18 mouse cellular contexts compared by ENCODE assay signal in the genomic region with DNA sequence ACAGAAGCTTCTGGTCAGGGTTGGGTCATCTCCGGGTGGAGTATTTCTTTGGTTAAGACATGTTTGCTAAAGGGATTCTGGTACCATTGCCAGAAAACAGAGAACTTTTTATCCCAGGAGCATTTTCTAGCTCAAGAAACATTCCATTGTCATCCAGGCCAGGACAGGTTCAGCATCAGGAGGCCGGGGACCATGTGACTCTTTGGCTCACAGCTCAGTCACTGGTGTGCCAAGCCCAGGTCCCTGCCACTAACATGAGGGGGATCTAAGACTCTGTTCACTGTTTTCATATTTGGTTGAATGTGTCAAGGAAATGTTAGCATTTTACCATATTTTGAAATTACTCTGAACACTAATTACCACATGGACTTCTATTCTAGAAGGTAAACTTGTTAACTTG. TPM values are rescaled to one million over a fixed set of nuclear protein-coding genes. Genes with fewer than 3 reads are reported as not detected.
DNase-seq lines count a peak whose midpoint lies in the region; ATAC-seq and TF ChIP-seq lines count a peak whose summit lies in the region.
"Had no signal": no experiment of that assay in that cellular context is flagged by ENCODE, and none has a peak within 500 bp of the region (broad histone marks: within the 10 kb centered on the region; RNA-seq: fewer than 3 reads in every experiment).

No protein-coding gene starts in this region.

- no peak for TF ChIP-seq CTCF in midbrain, postnatal 0 days (IDR thresholded peaks at IDR 0.05)

- WGBS in forebrain, embryonic 15.5 days = 68% methylated on average over 2 of the region's 2 CpGs
- WGBS in forebrain, embryonic 10.5 days = 95% methylated on average over 2 of the region's 2 CpGs
- WGBS in hindbrain, embryonic 16.5 days = 87% methylated on average over 2 of the region's 2 CpGs
- WGBS in hindbrain, embryonic 11.5 days = 95% methylated on average over 2 of the region's 2 CpGs
- WGBS in midbrain, postnatal 0 days = 80% methylated on average over 2 of the region's 2 CpGs
- 91% methylated on average over 2 of the region's 2 CpGs for WGBS in midbrain, embryonic 14.5 days

- no peaks in the 10 kb centered on the region for H3K36me3 ChIP-seq in forebrain, embryonic 15.5 days
- H3K36me3 ChIP-seq in forebrain, embryonic 10.5 days (replicated peaks) = no peaks in the 10 kb centered on the region
- no peaks in the 10 kb centered on the region for H3K36me3 ChIP-seq in hindbrain, embryonic 16.5 days (ENCODE audit: control insufficient read depth, insufficient read depth, low read length)
- no peaks in the 10 kb centered on the region for H3K36me3 ChIP-seq in hindbrain, embryonic 11.5 days (ENCODE audit: control insufficient read depth, insufficient read depth, low read length)
- H3K36me3 ChIP-seq in midbrain, postnatal 0 days (ENCODE audit: insufficient read depth, low read length) = no peaks in the 10 kb centered on the region
- H3K36me3 ChIP-seq in midbrain, embryonic 14.5 days (ENCODE audit: control insufficient read depth, insufficient read depth, low read length) = no peaks in the 10 kb centered on the region
- H3K36me3 ChIP-seq: embryonic facial prominence, embryonic 12.5 days; heart, embryonic 13.5 days had no signal

- H3K4me2 ChIP-seq in forebrain, embryonic 15.5 days (replicated peaks) = no peak overlapping the region
- no peak overlapping the region for H3K4me2 ChIP-seq in hindbrain, embryonic 16.5 days (ENCODE audit: low read length)
- H3K4me2 ChIP-seq in hindbrain, embryonic 11.5 days (replicated peaks; ENCODE audit: low read depth, low read length) = no peak overlapping the region
- H3K4me2 ChIP-seq in midbrain, postnatal 0 days (ENCODE audit: low read depth, low read length, poor library complexity, severe bottlenecking) = no peak overlapping the region
- no peak overlapping the region for H3K4me2 ChIP-seq in midbrain, embryonic 14.5 days (ENCODE audit: low read length)
- H3K4me2 ChIP-seq: embryonic facial prominence, embryonic 12.5 days; heart, embryonic 13.5 days had no signal

- no peak for DNase-seq in forebrain, embryonic 10.5 days (ENCODE audit: extremely low spot score, low spot score)
- DNase-seq in hindbrain, embryonic 11.5 days (ENCODE audit: low spot score) = no peak
- DNase-seq in midbrain, postnatal 0 days (ENCODE audit: low spot score) = peak; percentile 8
- no peak for DNase-seq in midbrain, embryonic 14.5 days
- DNase-seq: adrenal gland, adult 2 months; adrenal gland, postnatal 25 days; kidney, adult 2 months had no signal

- H3K4me1 ChIP-seq in forebrain, embryonic 15.5 days = no peaks in the 10 kb centered on the region
- H3K4me1 ChIP-seq in forebrain, embryonic 10.5 days = no peaks in the 10 kb centered on the region
- H3K4me1 ChIP-seq in hindbrain, embryonic 16.5 days (ENCODE audit: control insufficient read depth, insufficient read depth, low read depth, low read length) = no peaks in the 10 kb centered on the region
- no peaks in the 10 kb centered on the region for H3K4me1 ChIP-seq in hindbrain, embryonic 11.5 days (replicated peaks; ENCODE audit: control insufficient read depth, insufficient read depth, low read length)
- no peaks in the 10 kb centered on the region for H3K4me1 ChIP-seq in midbrain, postnatal 0 days (ENCODE audit: insufficient read depth, low read length)
- no peaks in the 10 kb centered on the region for H3K4me1 ChIP-seq in midbrain, embryonic 14.5 days (ENCODE audit: control insufficient read depth, insufficient read depth, low read length)
- H3K4me1 ChIP-seq: embryonic facial prominence, embryonic 12.5 days; heart, embryonic 13.5 days had no signal

- H3K9me3 ChIP-seq in forebrain, embryonic 15.5 days = no peaks in the 10 kb centered on the region
- H3K9me3 ChIP-seq in forebrain, embryonic 10.5 days = no peaks in the 10 kb centered on the region
- H3K9me3 ChIP-seq in hindbrain, embryonic 16.5 days (ENCODE audit: control insufficient read depth, low read length) = no peaks in the 10 kb centered on the region
- no peaks in the 10 kb centered on the region for H3K9me3 ChIP-seq in hindbrain, embryonic 11.5 days (ENCODE audit: control insufficient read depth, low read length)
- H3K9me3 ChIP-seq in midbrain, postnatal 0 days (ENCODE audit: low read length) = no peaks in the 10 kb centered on the region
- no peaks in the 10 kb centered on the region for H3K9me3 ChIP-seq in midbrain, embryonic 14.5 days (ENCODE audit: control insufficient read depth, low read length)
- H3K9me3 ChIP-seq: embryonic facial prominence, embryonic 12.5 days; heart, embryonic 13.5 days had no signal

- H3K27me3 ChIP-seq in forebrain, embryonic 15.5 days = no peaks in the 10 kb centered on the region
- no peaks in the 10 kb centered on the region for H3K27me3 ChIP-seq in forebrain, embryonic 10.5 days (ENCODE audit: poor library complexity, severe bottlenecking)
- no peaks in the 10 kb centered on the region for H3K27me3 ChIP-seq in hindbrain, embryonic 16.5 days (replicated peaks; ENCODE audit: control insufficient read depth, insufficient read depth, low read length)
- H3K27me3 ChIP-seq in hindbrain, embryonic 11.5 days (ENCODE audit: control insufficient read depth, insufficient read depth, low read length) = no peaks in the 10 kb centered on the region
- H3K27me3 ChIP-seq in midbrain, postnatal 0 days (ENCODE audit: insufficient read depth, low read length) = no peaks in the 10 kb centered on the region
- no peaks in the 10 kb centered on the region for H3K27me3 ChIP-seq in midbrain, embryonic 14.5 days (ENCODE audit: control insufficient read depth, insufficient read depth, low read length)
- H3K27me3 ChIP-seq: embryonic facial prominence, embryonic 12.5 days; heart, embryonic 13.5 days had no signal

- peak; percentile 71 for ATAC-seq in forebrain, embryonic 15.5 days (replicated peaks)
- peak; percentile 60; the same call in 1 of the 2 replicates for ATAC-seq in hindbrain, embryonic 16.5 days
- no peak for ATAC-seq in hindbrain, embryonic 11.5 days (ENCODE audit: low FRiP score)
- ATAC-seq in midbrain, postnatal 0 days (ENCODE audit: low FRiP score) = 0 out of 2 replicates have a peak, but pooled peaks have one; percentile 3
- ATAC-seq in midbrain, embryonic 14.5 days (ENCODE audit: low FRiP score, low TSS enrichment) = no peak
- ATAC-seq: intestine, embryonic 16.5 days had no signal

- H3K27ac ChIP-seq in forebrain, embryonic 15.5 days (replicated peaks) = no peak overlapping the region
- no peak overlapping the region for H3K27ac ChIP-seq in forebrain, embryonic 10.5 days
- peak overlapping the region; percentile 25; the same call in 1 of the 2 replicates for H3K27ac ChIP-seq in hindbrain, embryonic 16.5 days (ENCODE audit: low read depth, low read length)
- H3K27ac ChIP-seq in hindbrain, embryonic 11.5 days (ENCODE audit: low read depth, low read length) = no peak overlapping the region
- H3K27ac ChIP-seq in midbrain, postnatal 0 days (ENCODE audit: low read depth, low read length) = no peak overlapping the region
- H3K27ac ChIP-seq in midbrain, embryonic 14.5 days (replicated peaks; ENCODE audit: low read depth, low read length) = no peak overlapping the region
- H3K27ac ChIP-seq: embryonic facial prominence, embryonic 12.5 days; heart, embryonic 13.5 days had no signal

- no peak overlapping the region for H3K9ac ChIP-seq in forebrain, embryonic 15.5 days (replicated peaks)
- no peak overlapping the region for H3K9ac ChIP-seq in hindbrain, embryonic 16.5 days (ENCODE audit: low read depth, low read length)
- H3K9ac ChIP-seq in hindbrain, embryonic 11.5 days (ENCODE audit: low read depth, low read length) = no peak overlapping the region
- no peak overlapping the region for H3K9ac ChIP-seq in midbrain, postnatal 0 days (replicated peaks; ENCODE audit: low read length, poor library complexity, severe bottlenecking)
- H3K9ac ChIP-seq in midbrain, embryonic 14.5 days (replicated peaks; ENCODE audit: low read length) = no peak overlapping the region
- H3K9ac ChIP-seq: embryonic facial prominence, embryonic 12.5 days; heart, embryonic 13.5 days had no signal

- H3K4me3 ChIP-seq in forebrain, embryonic 15.5 days = no peak overlapping the region
- H3K4me3 ChIP-seq in forebrain, embryonic 10.5 days = no peak overlapping the region
- H3K4me3 ChIP-seq in hindbrain, embryonic 16.5 days (ENCODE audit: low read length) = no peak overlapping the region
- H3K4me3 ChIP-seq in hindbrain, embryonic 11.5 days (ENCODE audit: low read depth, low read length) = no peak overlapping the region
- H3K4me3 ChIP-seq in midbrain, postnatal 0 days (ENCODE audit: low read depth, low read length) = no peak overlapping the region
- H3K4me3 ChIP-seq in midbrain, embryonic 14.5 days (replicated peaks; ENCODE audit: low read depth, low read length) = no peak overlapping the region
- H3K4me3 ChIP-seq: embryonic facial prominence, embryonic 12.5 days; heart, embryonic 13.5 days had no signal

RNA-seq across cellular contexts. Expression of a gene that starts 28.6 kb away (rescaled TPM):
- 13.4 and 15.2 TPM in 2 replicates for polyA plus RNA-seq in forebrain, embryonic 15.5 days (2015; fragmentation: Nextera tagmentation; extraction: Ambion mirVana)
- 10.8 and 14.4 TPM in 2 replicates for polyA plus RNA-seq in forebrain, embryonic 10.5 days (2016; fragmentation: Nextera tagmentation; extraction: Ambion mirVana)
- 28.5 and 32.4 TPM in 2 replicates for polyA plus RNA-seq in hindbrain, embryonic 16.5 days (2015; fragmentation: Nextera tagmentation; extraction: Ambion mirVana)
- 9.7 and 10.1 TPM in 2 replicates for polyA plus RNA-seq in hindbrain, embryonic 11.5 days (2014; fragmentation: Nextera tagmentation; extraction: Ambion mirVana)
- 23.3 and 37.2 TPM in 2 replicates for total RNA-seq in midbrain, postnatal 0 days (2014; rRNA removed)
- polyA plus RNA-seq in midbrain, postnatal 0 days (2015; fragmentation: Nextera tagmentation; extraction: Ambion mirVana) = 20.2 and 21.6 TPM in 2 replicates
- polyA plus RNA-seq in midbrain, embryonic 14.5 days (2014; fragmentation: Nextera tagmentation; extraction: Ambion mirVana) = 13.9 and 18.7 TPM in 2 replicates

RNA-seq across cellular contexts. Expression of a gene that starts 48.4 kb away (rescaled TPM):
- 0.04 TPM in 1 of 2 replicates, not detected in the other for polyA plus RNA-seq in forebrain, embryonic 15.5 days (2015; fragmentation: Nextera tagmentation; extraction: Ambion mirVana)
- polyA plus RNA-seq in forebrain, embryonic 10.5 days (2016; fragmentation: Nextera tagmentation; extraction: Ambion mirVana) = 0.06 and 0.10 TPM in 2 replicates
- 0.04 TPM in 1 of 2 replicates, not detected in the other for polyA plus RNA-seq in hindbrain, embryonic 16.5 days (2015; fragmentation: Nextera tagmentation; extraction: Ambion mirVana)
- 0.05 and 0.07 TPM in 2 replicates for polyA plus RNA-seq in hindbrain, embryonic 11.5 days (2014; fragmentation: Nextera tagmentation; extraction: Ambion mirVana)
- total RNA-seq in midbrain, postnatal 0 days (2014; rRNA removed) = not detected in 2 replicates
- 0.06 and 0.09 TPM in 2 replicates for polyA plus RNA-seq in midbrain, postnatal 0 days (2015; fragmentation: Nextera tagmentation; extraction: Ambion mirVana)
- polyA plus RNA-seq in midbrain, embryonic 14.5 days (2014; fragmentation: Nextera tagmentation; extraction: Ambion mirVana) = 0.05 TPM in 1 of 2 replicates, not detected in the other
- total RNA-seq: adrenal gland, adult 2 months; adrenal gland, postnatal 25 days; ES-E14; gastrocnemius, adult 8-10 months; gastrocnemius, postnatal 36 days; heart, postnatal 36 days had no signal
- polyA plus RNA-seq: adrenal gland, adult 2 months; cerebellum, adult 2 months; embryonic facial prominence, embryonic 12.5 days; heart, postnatal 0 days had no signal

RNA-seq across cellular contexts. Expression of a gene that starts 51.0 kb away (rescaled TPM):
- 164 and 187 TPM in 2 replicates for polyA plus RNA-seq in forebrain, embryonic 15.5 days (2015; fragmentation: Nextera tagmentation; extraction: Ambion mirVana)
- 224 TPM in 2 replicates for polyA plus RNA-seq in forebrain, embryonic 10.5 days (2016; fragmentation: Nextera tagmentation; extraction: Ambion mirVana)
- 165 and 189 TPM in 2 replicates for polyA plus RNA-seq in hindbrain, embryonic 16.5 days (2015; fragmentation: Nextera tagmentation; extraction: Ambion mirVana)
- 148 and 163 TPM in 2 replicates for polyA plus RNA-seq in hindbrain, embryonic 11.5 days (2014; fragmentation: Nextera tagmentation; extraction: Ambion mirVana)
- total RNA-seq in midbrain, postnatal 0 days (2014; rRNA removed) = 75.7 and 111 TPM in 2 replicates
- polyA plus RNA-seq in midbrain, postnatal 0 days (2015; fragmentation: Nextera tagmentation; extraction: Ambion mirVana) = 151 and 158 TPM in 2 replicates
- polyA plus RNA-seq in midbrain, embryonic 14.5 days (2014; fragmentation: Nextera tagmentation; extraction: Ambion mirVana) = 136 and 182 TPM in 2 replicates

RNA-seq across cellular contexts. Expression of a gene that starts 54.9 kb away (rescaled TPM):
- polyA plus RNA-seq in forebrain, embryonic 15.5 days (2015; fragmentation: Nextera tagmentation; extraction: Ambion mirVana) = 15.6 and 16.9 TPM in 2 replicates
- 8.0 and 10.1 TPM in 2 replicates for polyA plus RNA-seq in forebrain, embryonic 10.5 days (2016; fragmentation: Nextera tagmentation; extraction: Ambion mirVana)
- polyA plus RNA-seq in hindbrain, embryonic 16.5 days (2015; fragmentation: Nextera tagmentation; extraction: Ambion mirVana) = 14.7 and 17.5 TPM in 2 replicates
- polyA plus RNA-seq in hindbrain, embryonic 11.5 days (2014; fragmentation: Nextera tagmentation; extraction: Ambion mirVana) = 13.7 and 14.2 TPM in 2 replicates
- total RNA-seq in midbrain, postnatal 0 days (2014; rRNA removed) = 69.7 and 81.6 TPM in 2 replicates
- 13.3 and 14.1 TPM in 2 replicates for polyA plus RNA-seq in midbrain, postnatal 0 days (2015; fragmentation: Nextera tagmentation; extraction: Ambion mirVana)
- 18.6 and 25.9 TPM in 2 replicates for polyA plus RNA-seq in midbrain, embryonic 14.5 days (2014; fragmentation: Nextera tagmentation; extraction: Ambion mirVana)

RNA-seq across cellular contexts. Expression of a gene that starts 55.4 kb away (rescaled TPM):
- 0.06 TPM in 1 of 2 replicates, not detected in the other for polyA plus RNA-seq in forebrain, embryonic 15.5 days (2015; fragmentation: Nextera tagmentation; extraction: Ambion mirVana)
- not detected in 2 replicates for polyA plus RNA-seq in forebrain, embryonic 10.5 days (2016; fragmentation: Nextera tagmentation; extraction: Ambion mirVana)
- polyA plus RNA-seq in hindbrain, embryonic 16.5 days (2015; fragmentation: Nextera tagmentation; extraction: Ambion mirVana) = not detected in 2 replicates
- polyA plus RNA-seq in hindbrain, embryonic 11.5 days (2014; fragmentation: Nextera tagmentation; extraction: Ambion mirVana) = not detected in 2 replicates
- 2.3 and 2.5 TPM in 2 replicates for total RNA-seq in midbrain, postnatal 0 days (2014; rRNA removed)
- polyA plus RNA-seq in midbrain, postnatal 0 days (2015; fragmentation: Nextera tagmentation; extraction: Ambion mirVana) = not detected in 2 replicates
- not detected in 2 replicates for polyA plus RNA-seq in midbrain, embryonic 14.5 days (2014; fragmentation: Nextera tagmentation; extraction: Ambion mirVana)
- total RNA-seq: adrenal gland, postnatal 25 days had no signal
- polyA plus RNA-seq: adrenal gland, adult 2 months; cerebellum, adult 2 months; embryonic facial prominence, embryonic 12.5 days; heart, embryonic 13.5 days; heart, postnatal 0 days; intestine, embryonic 16.5 days; kidney, adult 2 months had no signal

Comparison
In these comparisons a context has a peak if more than half of its experiments do, and no peak if none do; other contexts are left out.
1. ATAC-seq: peak in forebrain, embryonic 15.5 days (single experiment), hindbrain, embryonic 16.5 days (single experiment) and midbrain, postnatal 0 days (single experiment); none in hindbrain, embryonic 11.5 days (single experiment) and midbrain, embryonic 14.5 days (single experiment).